Mouse (Mus musculus): ENCODE results near the gene Zic4.

- TF ChIP-seq CTCF (IDR thresholded peaks at IDR 0.05; ENCODE audit: borderline replicate concordance, insufficient read depth, low read depth, low read length) (no peak), POLR2A (IDR thresholded peaks at IDR 0.05; ENCODE audit: borderline replicate concordance, insufficient read depth, low read length) (no peak)
Measured at GRCm38 (mm10) chr9:91404229-91404628, 42.0 kb downstream of the Zic4 start.
